Mouse (Mus musculus): ENCODE results near the gene Chst8.

Gene Chst8

GRCm38 (mm10) chr7:34812531-34813111 lies at the start of gene Chst8:
Gene Chst8 (minus strand): TSS chr7:34812711.
- CTCF ChIA-PET: interaction anchor here in 3 of 4 experiments (0.6 to 1.9 kb wide), 11 partner anchors 11 to 214 kb away, joined by 3 to 10 read pairs (median 3); no protein-coding TSS in a partner anchor

GRCm38 (mm10) chr7:34858291-34858690 lies 45.8 kb upstream of the Chst8 start:
- ChIA-PET POLR2A (no interaction called here), CTCF (interaction anchor here in 1 of 4 experiments (1.3 kb wide), 1 partner anchor 9 kb away, joined by 3 read pairs; no protein-coding TSS in a partner anchor)

More at GRCm38 (mm10) chr7:34812531-34813111, at the start of gene Chst8:
- POLR2A ChIA-PET: interaction anchor here (0.6 to 4.0 kb wide), 30 partner anchors 10 to 773 kb away, joined by 3 to 46 read pairs (median 4); partner anchors contain the start of genes Ankrd27 (in 1 of the 4), Pepd (in 1 of the 4) and Rgs9bp (in 1 of the 4)

- ChIA-PET CTCF (interaction anchor here in 2 of 4 experiments (0.5 to 1.5 kb wide), 4 partner anchors 8 to 64 kb away, joined by 3 to 12 read pairs (median 5); no protein-coding TSS in a partner anchor), POLR2A (interaction anchor here in 1 of 4 experiments (0.6 kb wide), 2 partner anchors 42 to 415 kb away, joined by 3 to 4 read pairs; partner anchors contain the start of gene Chst8)
Measured at GRCm38 (mm10) chr7:34854781-34855352, 42.4 kb upstream of the Chst8 start.

GRCm38 (mm10) chr7:34853393-34853792 lies 40.9 kb upstream of the Chst8 start:
- ChIA-PET POLR2A (no interaction called here), CTCF (no interaction called here)

GRCm38 (mm10) chr7:34849660-34850059 lies 37.1 kb upstream of the Chst8 start:
- ChIA-PET CTCF (interaction anchor here (0.6 to 5.1 kb wide), 106 partner anchors 9 to 615 kb away, joined by 3 to 64 read pairs (median 4); partner anchors contain the start of genes Chst8 (in 2 of the 4), Pepd (in 2 of the 4) and Cebpg (in 1 of the 4)), POLR2A (interaction anchor here in 3 of 4 experiments (0.5 to 1.8 kb wide), 16 partner anchors 10 to 240 kb away, joined by 3 to 7 read pairs (median 4); partner anchors contain the start of gene Pepd (in 2 of the 3))

GRCm38 (mm10) chr7:34848811-34849210 lies 36.3 kb upstream of the Chst8 start:
- POLR2A ChIA-PET: interaction anchor here in 2 of 4 experiments (0.9 to 1.9 kb wide), 6 partner anchors 9 to 71 kb away, joined by 3 to 7 read pairs (median 5); partner anchors contain the start of gene Pepd (in 2 of the 2)
- CTCF ChIA-PET: interaction anchor here (0.6 to 5.1 kb wide), 80 partner anchors 9 to 828 kb away, joined by 3 to 64 read pairs (median 4); partner anchors contain the start of genes Chst8 (in 2 of the 4), Pepd (in 2 of the 4) and Cebpg (in 1 of the 4)

- POLR2A ChIA-PET: interaction anchor here in 2 of 4 experiments (0.6 to 1.9 kb wide), 3 partner anchors 34 to 172 kb away, joined by 3 to 6 read pairs (median 4); partner anchors contain the start of gene Pepd (in 1 of the 2)
- CTCF ChIA-PET: interaction anchor here (0.7 to 5.1 kb wide), 8 partner anchors 22 to 323 kb away, joined by 3 to 64 read pairs (median 12); no protein-coding TSS in a partner anchor
Measured at GRCm38 (mm10) chr7:34847900-34848299, 35.4 kb upstream of the Chst8 start.

- POLR2A ChIA-PET: interaction anchor here in 2 of 4 experiments (0.7 to 1.9 kb wide), 2 partner anchors 65 to 273 kb away, joined by 3 to 6 read pairs; partner anchors contain the start of gene Pepd (in 1 of the 2)
Measured at GRCm38 (mm10) chr7:34847410-34847809, 34.9 kb upstream of the Chst8 start.

GRCm38 (mm10) chr7:34838749-34839148 lies 26.2 kb upstream of the Chst8 start:
- ChIA-PET POLR2A (no interaction called here), CTCF (interaction anchor here (0.5 to 2.8 kb wide), 14 partner anchors 8 to 338 kb away, joined by 3 to 12 read pairs (median 3); no protein-coding TSS in a partner anchor)

More at GRCm38 (mm10) chr7:34847410-34847809, 34.9 kb upstream of the Chst8 start:
- CTCF ChIA-PET: interaction anchor here (0.5 to 5.1 kb wide), 12 partner anchors 8 to 324 kb away, joined by 3 to 64 read pairs (median 4); no protein-coding TSS in a partner anchor

- ChIA-PET CTCF (interaction anchor here (0.5 to 2.8 kb wide), 11 partner anchors 11 to 339 kb away, joined by 3 to 12 read pairs (median 3); no protein-coding TSS in a partner anchor), POLR2A (no interaction called here)
Measured at GRCm38 (mm10) chr7:34838231-34838630, 25.7 kb upstream of the Chst8 start.

- POLR2A ChIA-PET: interaction anchor here in 2 of 4 experiments (0.6 to 1.3 kb wide), 4 partner anchors 15 to 359 kb away, joined by 3 to 4 read pairs (median 3); no protein-coding TSS in a partner anchor
- CTCF ChIA-PET: interaction anchor here (0.5 to 2.4 kb wide), 62 partner anchors 9 to 641 kb away, joined by 3 to 15 read pairs (median 4); partner anchors contain the start of genes Chst8 (in 2 of the 4), Cebpg (in 1 of the 4) and Slc7a10 (in 1 of the 4)
Measured at GRCm38 (mm10) chr7:34826255-34826909, 13.9 kb upstream of the Chst8 start.

- ChIA-PET POLR2A (interaction anchor here in 3 of 4 experiments (0.7 to 1.0 kb wide), 3 partner anchors 17 to 100 kb away, joined by 3 to 8 read pairs (median 3); no protein-coding TSS in a partner anchor), CTCF (no interaction called here)
Measured at GRCm38 (mm10) chr7:34821587-34821986, 9.1 kb upstream of the Chst8 start.

- POLR2A ChIA-PET: interaction anchor here in 1 of 4 experiments (1.0 kb wide), 1 partner anchor 22 kb away, joined by 3 read pairs; no protein-coding TSS in a partner anchor
Measured at GRCm38 (mm10) chr7:34820554-34820953, 8.0 kb upstream of the Chst8 start.

GRCm38 (mm10) chr7:34819796-34820195 lies 7.3 kb upstream of the Chst8 start:
- POLR2A ChIA-PET: interaction anchor here in 2 of 4 experiments (1.5 kb wide), 2 partner anchors 11 to 57 kb away, joined by 3 to 6 read pairs; no protein-coding TSS in a partner anchor
- CTCF ChIA-PET: interaction anchor here in 1 of 4 experiments (1.6 kb wide), 1 partner anchor 30 kb away, joined by 4 read pairs; no protein-coding TSS in a partner anchor

More at GRCm38 (mm10) chr7:34820554-34820953, 8.0 kb upstream of the Chst8 start:
- CTCF ChIA-PET: interaction anchor here in 1 of 4 experiments (0.7 kb wide), 1 partner anchor 99 kb away, joined by 3 read pairs; no protein-coding TSS in a partner anchor

- CTCF ChIA-PET: interaction anchor here in 3 of 4 experiments (0.5 to 1.6 kb wide), 7 partner anchors 31 to 353 kb away, joined by 3 to 4 read pairs (median 3); no protein-coding TSS in a partner anchor
- POLR2A ChIA-PET: interaction anchor here in 3 of 4 experiments (0.5 to 1.7 kb wide), 9 partner anchors 10 to 573 kb away, joined by 3 to 9 read pairs (median 4); no protein-coding TSS in a partner anchor
Measured at GRCm38 (mm10) chr7:34818660-34819059, 6.1 kb upstream of the Chst8 start.

GRCm38 (mm10) chr7:34816981-34817380 lies 4.5 kb upstream of the Chst8 start:
- ChIA-PET CTCF (interaction anchor here in 2 of 4 experiments (0.5 to 1.6 kb wide), 2 partner anchors 9 to 442 kb away, joined by 4 read pairs; no protein-coding TSS in a partner anchor), POLR2A (no interaction called here)

- ChIA-PET CTCF (interaction anchor here in 2 of 4 experiments (0.7 kb wide), 2 partner anchors 90 to 164 kb away, joined by 3 to 8 read pairs; no protein-coding TSS in a partner anchor), POLR2A (no interaction called here)
Measured at GRCm38 (mm10) chr7:34814801-34815200, 2.3 kb upstream of the Chst8 start.

All from embryonic stem cell, embryonic (primary cell).